In the genomic region with DNA sequence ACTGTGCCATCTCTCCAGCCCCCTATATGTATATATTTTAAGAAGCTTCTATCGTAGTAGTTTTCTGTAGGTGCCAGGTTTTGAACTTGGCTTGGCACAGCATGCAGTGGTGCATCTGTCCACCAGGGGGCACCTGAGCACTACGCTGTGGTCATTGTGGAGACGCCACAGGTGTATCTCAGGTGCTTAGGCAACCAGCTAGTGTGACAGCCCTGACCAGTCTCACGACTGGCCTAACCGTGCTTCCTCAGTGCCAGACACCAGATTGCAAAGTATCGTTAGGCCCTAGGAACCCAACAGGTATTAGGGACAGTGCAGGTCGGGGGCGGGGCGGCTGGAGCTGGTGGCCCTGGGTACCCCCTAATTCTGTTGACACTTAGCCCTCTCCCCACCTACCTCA, we compare ENCODE assay signal across 9 mouse cellular contexts. TPM values are rescaled to one million over a fixed set of nuclear protein-coding genes. Genes with fewer than 3 reads are reported as not detected.
A peak's percentile ranks its signal among the peaks of the same experiment; 100 is the strongest.
DNase-seq lines count a peak whose midpoint lies in the region; ATAC-seq and TF ChIP-seq lines count a peak whose summit lies in the region.
"Had no signal": no experiment of that assay in that cellular context is flagged by ENCODE, and none has a peak within 500 bp of the region (broad histone marks: within the 10 kb centered on the region; RNA-seq: fewer than 3 reads in every experiment).

No protein-coding gene starts in this region.

- H3K4me2 ChIP-seq in midbrain, embryonic 16.5 days (ENCODE audit: low read length) = no peak overlapping the region
- no peak overlapping the region for H3K4me2 ChIP-seq in midbrain, embryonic 15.5 days
- no peak overlapping the region for H3K4me2 ChIP-seq in kidney, embryonic 14.5 days (replicated peaks; ENCODE audit: low read depth, low read length)
- H3K4me2 ChIP-seq: heart, embryonic 15.5 days had no signal

- ATAC-seq in midbrain, embryonic 16.5 days = peak; percentile 25; the same call in 1 of the 2 replicates
- ATAC-seq in midbrain, embryonic 15.5 days (replicated peaks) = no peak; the same call in 1 of the 2 replicates
- ATAC-seq in kidney, embryonic 14.5 days (ENCODE audit: low FRiP score, low TSS enrichment) = 0 out of 2 replicates have a peak, but pooled peaks have one; percentile 11

- H3K36me3 ChIP-seq in midbrain, embryonic 16.5 days (ENCODE audit: control insufficient read depth, insufficient read depth, low read length) = no peaks in the 10 kb centered on the region
- H3K36me3 ChIP-seq in midbrain, embryonic 15.5 days (replicated peaks) = no peaks in the 10 kb centered on the region
- no peaks in the 10 kb centered on the region for H3K36me3 ChIP-seq in kidney, embryonic 14.5 days (ENCODE audit: control insufficient read depth, insufficient read depth, low read length)
- no peaks in the 10 kb centered on the region for H3K36me3 ChIP-seq in spleen, adult 2 months (ENCODE audit: control insufficient read depth, insufficient read depth, low read length)
- H3K36me3 ChIP-seq: heart, embryonic 15.5 days had no signal

- no peaks in the 10 kb centered on the region for H3K4me1 ChIP-seq in cerebellum, adult 2 months (ENCODE audit: control insufficient read depth, insufficient read depth, low read length)
- H3K4me1 ChIP-seq in midbrain, embryonic 16.5 days (ENCODE audit: control insufficient read depth, insufficient read depth, low read length) = no peaks in the 10 kb centered on the region
- no peaks in the 10 kb centered on the region for H3K4me1 ChIP-seq in midbrain, embryonic 15.5 days
- no peaks in the 10 kb centered on the region for H3K4me1 ChIP-seq in kidney, embryonic 14.5 days (ENCODE audit: control insufficient read depth, insufficient read depth, low read length)
- H3K4me1 ChIP-seq in spleen, adult 2 months (ENCODE audit: control insufficient read depth, insufficient read depth, insufficient read length) = peaks cover 19% of the 10 kb centered on the region; the same call in 1 of the 2 replicates
- H3K4me1 ChIP-seq: heart, embryonic 15.5 days had no signal

- WGBS in cerebellum, adult 2 months = 74% methylated on average over 9 of the region's 9 CpGs
- 78% methylated on average over 9 of the region's 9 CpGs for WGBS in midbrain, embryonic 16.5 days
- WGBS in midbrain, embryonic 15.5 days = 72% methylated on average over 9 of the region's 9 CpGs
- WGBS in kidney, embryonic 14.5 days = 80% methylated on average over 9 of the region's 9 CpGs
- 56% methylated on average over 9 of the region's 9 CpGs for WGBS in spleen, adult 2 months

- H3K9me3 ChIP-seq in midbrain, embryonic 16.5 days (replicated peaks; ENCODE audit: control insufficient read depth, low read length, poor library complexity, severe bottlenecking) = no peaks in the 10 kb centered on the region
- H3K9me3 ChIP-seq in midbrain, embryonic 15.5 days = no peaks in the 10 kb centered on the region
- no peaks in the 10 kb centered on the region for H3K9me3 ChIP-seq in kidney, embryonic 14.5 days (ENCODE audit: control insufficient read depth, low read length)
- H3K9me3 ChIP-seq: heart, embryonic 15.5 days had no signal

- H3K9ac ChIP-seq in midbrain, embryonic 16.5 days (ENCODE audit: low read depth, low read length) = no peak overlapping the region
- no peak overlapping the region for H3K9ac ChIP-seq in midbrain, embryonic 15.5 days
- no peak overlapping the region for H3K9ac ChIP-seq in kidney, embryonic 14.5 days (ENCODE audit: low read depth, low read length)
- H3K9ac ChIP-seq: heart, embryonic 15.5 days had no signal

- no peak overlapping the region for H3K4me3 ChIP-seq in cerebellum, adult 2 months (replicated peaks; ENCODE audit: insufficient read depth, low read depth, low read length)
- no peak overlapping the region for H3K4me3 ChIP-seq in midbrain, embryonic 16.5 days (ENCODE audit: low read depth, low read length)
- H3K4me3 ChIP-seq in midbrain, embryonic 15.5 days = no peak overlapping the region
- no peak overlapping the region for H3K4me3 ChIP-seq in kidney, embryonic 14.5 days (ENCODE audit: low read length)
- no peak overlapping the region for H3K4me3 ChIP-seq in spleen, adult 2 months (ENCODE audit: extremely low read depth, insufficient read depth, insufficient read length)
- H3K4me3 ChIP-seq: heart, embryonic 15.5 days had no signal

- H3K27ac ChIP-seq in cerebellum, adult 2 months (ENCODE audit: insufficient read depth, low read length) = no peak overlapping the region
- H3K27ac ChIP-seq in midbrain, embryonic 16.5 days (ENCODE audit: low read length) = no peak overlapping the region
- no peak overlapping the region for H3K27ac ChIP-seq in midbrain, embryonic 15.5 days
- H3K27ac ChIP-seq in kidney, embryonic 14.5 days (ENCODE audit: low read depth, low read length) = no peak overlapping the region
- no peak overlapping the region for H3K27ac ChIP-seq in spleen, adult 2 months (ENCODE audit: insufficient read depth, low read length)
- H3K27ac ChIP-seq: heart, embryonic 15.5 days had no signal

- TF ChIP-seq POLR2A in cerebellum, adult 2 months (IDR thresholded peaks at IDR 0.05; ENCODE audit: borderline replicate concordance, insufficient read depth, low read length) = no peak
- TF ChIP-seq POLR2A in spleen, adult 2 months (IDR thresholded peaks at IDR 0.05; ENCODE audit: low read depth, low read length) = no peak

- no peak for DNase-seq in cerebellum, adult 2 months
- no peak for DNase-seq in cerebellum, adult 8-10 months
- DNase-seq in spleen, adult 2 months (ENCODE audit: low read depth in 1 of 2, low spot score in 2 of 2) = peak; percentile 45 to 80
- no peak for DNase-seq in right cerebral cortex, postnatal 25 days
- no peak for DNase-seq in gastrocnemius, postnatal 10 days

- no peaks in the 10 kb centered on the region for H3K27me3 ChIP-seq in cerebellum, adult 2 months (ENCODE audit: control insufficient read depth, insufficient read depth, low read length)
- H3K27me3 ChIP-seq in midbrain, embryonic 16.5 days (ENCODE audit: control insufficient read depth, insufficient read depth, low read depth, low read length) = no peaks in the 10 kb centered on the region
- 0 out of 2 replicates have a peak, but pooled peaks cover 4% of the 10 kb centered on the region for H3K27me3 ChIP-seq in midbrain, embryonic 15.5 days (replicated peaks)
- H3K27me3 ChIP-seq in kidney, embryonic 14.5 days (ENCODE audit: control insufficient read depth, insufficient read depth, low read length) = no peaks in the 10 kb centered on the region
- no peaks in the 10 kb centered on the region for H3K27me3 ChIP-seq in spleen, adult 2 months (ENCODE audit: control insufficient read depth, insufficient read depth, low read length)
- H3K27me3 ChIP-seq: heart, embryonic 15.5 days had no signal

- TF ChIP-seq CTCF in cerebellum, adult 2 months (IDR thresholded peaks at IDR 0.05; ENCODE audit: borderline replicate concordance, insufficient read depth, low read depth, low read length) = peak; percentile 37; the same call in 1 of the 2 replicates
- TF ChIP-seq CTCF in spleen, adult 2 months (IDR thresholded peaks at IDR 0.05; ENCODE audit: extremely low read depth, insufficient read depth, insufficient read length, insufficient replicate concordance) = peak; percentile 84

RNA-seq across cellular contexts. Expression of a gene that starts 35.6 kb away (rescaled TPM):
- polyA plus RNA-seq in cerebellum, adult 2 months (2012; rRNA removed) = 30.9 and 31.3 TPM in 2 replicates
- polyA plus RNA-seq in midbrain, embryonic 16.5 days (2015; fragmentation: Nextera tagmentation; extraction: Ambion mirVana) = 47.2 and 50.3 TPM in 2 replicates
- 44.9 and 50.6 TPM in 2 replicates for polyA plus RNA-seq in midbrain, embryonic 15.5 days (2015; fragmentation: Nextera tagmentation; extraction: Ambion mirVana)
- 4.2 and 13.9 TPM in 2 replicates for polyA plus RNA-seq in kidney, embryonic 14.5 days (2014; fragmentation: Nextera tagmentation; extraction: Ambion mirVana)
- polyA plus RNA-seq in spleen, adult 2 months (2012; rRNA removed) = 1.7 and 2.1 TPM in 2 replicates
- 1 to 10 TPM in 1 of 2 experiments, under 1 TPM in 1; 0.85 to 1.5 TPM for total RNA-seq in gastrocnemius, postnatal 10 days (2021)

Comparison
In these comparisons a context has a peak if more than half of its experiments do, and no peak if none do; other contexts are left out.
1. DNase-seq: peak in spleen, adult 2 months (2 of 2); none in cerebellum, adult 2 months (0 of 2), cerebellum, adult 8-10 months (single experiment), right cerebral cortex, postnatal 25 days (single experiment) and gastrocnemius, postnatal 10 days (single experiment).